Mouse (Mus musculus): ENCODE measurements around the gene Rimkla.

The Rimkla gene

GRCm38 (mm10) chr4:119467720-119468380 is 24.6 kb downstream of the Rimkla start:
- DNase-seq, result peak; percentile 37

GRCm38 (mm10) chr4:119465841-119466240 is 26.6 kb downstream of the Rimkla start:
- DNase-seq, result no peak

GRCm38 (mm10) chr4:119463756-119464419 is 28.5 kb downstream of the Rimkla start:
- no peak for DNase-seq

- peak; percentile 78 for DNase-seq
These were observed 29.3 kb downstream of the Rimkla start for GRCm38 (mm10) chr4:119462858-119463755.

- DNase-seq, result no peak
These were observed 30.0 kb downstream of the Rimkla start for GRCm38 (mm10) chr4:119462457-119462856.

GRCm38 (mm10) chr4:119460728-119461141 is 31.7 kb downstream of the Rimkla start:
- peak; percentile 80 for DNase-seq

- peak; percentile 36 for DNase-seq
These were observed 32.1 kb downstream of the Rimkla start for GRCm38 (mm10) chr4:119460296-119460695.

- no peak for DNase-seq
These were observed 38.9 kb downstream of the Rimkla start for GRCm38 (mm10) chr4:119453533-119453932.

- no peak for DNase-seq
These were observed 39.3 kb downstream of the Rimkla start for GRCm38 (mm10) chr4:119453128-119453527.

- no peak for DNase-seq
These were observed 42.0 kb downstream of the Rimkla start for GRCm38 (mm10) chr4:119450436-119450835.

- DNase-seq, result no peak
These were observed 44.6 kb downstream of the Rimkla start for GRCm38 (mm10) chr4:119447786-119448185.

- DNase-seq, result no peak
These were observed 45.2 kb downstream of the Rimkla start for GRCm38 (mm10) chr4:119447261-119447660.

- DNase-seq, result no peak
These were observed 49.9 kb downstream of the Rimkla start for GRCm38 (mm10) chr4:119442539-119442938.

- no peak for DNase-seq
These were observed 50.6 kb downstream of the Rimkla start for GRCm38 (mm10) chr4:119441836-119442235.

GRCm38 (mm10) chr4:119437936-119438335 is 54.5 kb downstream of the Rimkla start:
- no peak for DNase-seq

- peak; percentile 74 for DNase-seq
These were observed 61.8 kb downstream of the Rimkla start for GRCm38 (mm10) chr4:119430678-119431077.

GRCm38 (mm10) chr4:119427680-119428079 is 64.7 kb downstream of the Rimkla start:
- no peak for DNase-seq

GRCm38 (mm10) chr4:119425601-119426000 is 66.8 kb downstream of the Rimkla start:
- DNase-seq, result no peak

- DNase-seq, result no peak
These were observed 67.4 kb downstream of the Rimkla start for GRCm38 (mm10) chr4:119425077-119425476.

GRCm38 (mm10) chr4:119422294-119422964 is 70.0 kb downstream of the Rimkla start, which contains the start of the genes Ppcs and Zmynd12:
Ppcs (minus strand) TSS chr4:119422420.
Zmynd12 (plus strand) TSS chr4:119422814.
- peak; percentile 90 for DNase-seq

- DNase-seq, result no peak
These were observed 70.5 kb downstream of the Rimkla start for GRCm38 (mm10) chr4:119421921-119422293.

- DNase-seq, result no peak
These were observed 71.2 kb downstream of the Rimkla start for GRCm38 (mm10) chr4:119421191-119421590.

GRCm38 (mm10) chr4:119417894-119418293 is 74.5 kb downstream of the Rimkla start:
- no peak for DNase-seq
